Mouse (Mus musculus) right cerebral cortex, postnatal 25 days (tissue): Measurements from ENCODE around the gene Pea15a.
A peak's percentile ranks its signal among the peaks of the same experiment; 100 is the strongest.

Experiments used
- DNase-seq: peaks from one replicate; pipeline ENCODE4 v3.0.0; 2022

Pea15a gene

DNA sequence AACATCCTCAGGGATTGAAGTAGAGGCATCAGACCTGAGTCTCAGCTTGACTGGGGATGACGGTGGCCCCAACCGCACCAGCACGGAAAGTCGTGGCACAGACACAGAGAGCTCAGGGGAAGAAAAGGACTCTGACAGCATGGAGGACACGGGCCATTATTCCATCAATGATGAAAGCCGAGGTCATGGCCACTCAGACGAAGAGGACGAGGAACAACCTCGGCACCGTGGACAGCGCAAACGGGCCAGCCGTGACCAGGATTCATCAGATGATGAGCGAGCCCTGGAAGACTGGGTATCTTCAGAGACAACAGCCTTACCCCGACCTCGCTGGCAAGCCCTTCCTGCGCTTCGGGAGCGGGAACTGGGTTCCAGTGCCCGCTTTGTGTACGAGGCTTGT lies 34.2 kb downstream of the Pea15a start:
- no peak for DNase-seq

- DNase-seq, result no peak
These were observed 36.8 kb downstream of the Pea15a start for GRCm38 (mm10) chr1:172169809-172170208.

GRCm38 (mm10) chr1:172167911-172168310 lies 38.7 kb downstream of the Pea15a start:
- no peak for DNase-seq

DNA sequence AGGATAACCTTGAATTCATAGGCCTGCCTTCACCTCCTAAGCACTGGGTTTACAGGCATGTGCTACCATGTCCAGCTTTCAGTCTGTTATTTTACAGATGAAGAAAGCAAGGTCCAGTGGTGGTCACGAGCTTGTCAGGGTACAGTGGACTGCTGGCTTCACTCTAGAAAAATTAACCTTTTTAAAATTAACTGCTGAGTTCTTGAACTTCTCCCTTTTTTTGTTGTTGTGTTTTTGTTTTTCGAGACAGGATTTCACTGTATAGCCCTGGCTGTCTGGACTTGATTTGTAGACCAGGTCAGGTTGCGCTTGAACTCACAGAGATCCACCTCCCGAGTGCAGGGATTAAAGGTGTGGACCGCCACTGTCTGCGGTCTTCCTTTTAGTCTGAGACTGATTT lies 43.6 kb downstream of the Pea15a start:
- DNase-seq, result no peak

- no peak for DNase-seq
These were observed 44.6 kb downstream of the Pea15a start for GRCm38 (mm10) chr1:172162009-172162408.

GRCm38 (mm10) chr1:172160508-172160907 lies 46.1 kb downstream of the Pea15a start:
- DNase-seq, result no peak

DNA sequence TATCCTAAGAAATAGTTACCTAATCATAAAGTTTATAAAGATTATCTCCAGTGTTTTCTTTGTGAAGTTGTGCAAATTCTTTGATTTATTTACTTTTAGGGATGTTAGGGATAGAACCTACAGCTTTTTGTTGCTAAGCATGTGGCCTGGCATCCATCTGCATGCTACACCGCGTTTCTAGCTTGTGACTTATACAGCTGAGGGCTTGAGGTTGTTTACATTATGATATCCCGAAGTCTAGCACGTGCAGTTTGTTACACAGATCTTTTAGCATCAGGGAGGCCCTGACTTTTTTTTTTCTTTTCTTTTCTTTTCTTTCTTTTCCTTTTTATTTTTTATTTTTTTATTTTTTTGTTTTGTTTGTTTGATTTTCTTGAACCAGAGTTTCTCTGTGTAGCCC lies 46.6 kb downstream of the Pea15a start:
- no peak for DNase-seq

DNA sequence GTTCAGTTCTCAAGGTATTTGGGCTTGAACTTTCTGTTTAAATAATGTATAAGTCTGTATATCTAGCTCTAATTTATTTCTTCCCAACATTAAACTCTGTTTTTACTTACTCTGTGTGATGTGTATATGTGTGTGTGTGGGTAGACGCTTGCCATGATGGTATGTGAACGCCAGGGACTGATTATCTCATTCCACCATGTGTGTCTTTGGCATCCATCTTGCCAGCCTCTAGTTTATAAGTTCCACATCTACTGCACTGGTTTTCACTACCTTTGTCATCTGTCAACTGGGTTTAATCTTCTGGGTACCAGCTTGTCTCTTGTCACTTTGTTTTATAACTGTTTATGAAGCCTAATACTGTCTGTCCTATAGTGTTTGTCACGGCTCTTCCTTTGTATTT lies 51.1 kb downstream of the Pea15a start:
- DNase-seq, result no peak

DNA sequence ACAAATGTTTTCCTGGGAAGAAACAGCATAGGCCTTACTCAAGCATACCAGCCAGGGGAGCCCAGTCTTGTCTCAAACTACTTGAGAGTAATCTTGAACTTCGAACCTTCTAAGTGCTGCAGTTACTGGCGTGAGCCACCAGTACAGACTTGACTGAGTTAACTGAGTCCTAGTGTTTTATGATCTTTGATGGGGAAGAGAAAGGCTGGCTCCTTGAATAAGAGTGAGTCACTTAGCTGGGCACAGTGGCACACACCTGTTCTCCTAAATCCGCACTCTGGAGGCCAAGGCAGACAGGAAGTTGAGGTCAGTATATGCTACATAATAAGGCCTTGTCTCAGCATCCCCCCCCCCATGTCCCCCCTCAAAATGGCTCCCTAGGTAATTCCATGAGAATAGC lies 52.1 kb downstream of the Pea15a start:
- DNase-seq, result no peak

DNA sequence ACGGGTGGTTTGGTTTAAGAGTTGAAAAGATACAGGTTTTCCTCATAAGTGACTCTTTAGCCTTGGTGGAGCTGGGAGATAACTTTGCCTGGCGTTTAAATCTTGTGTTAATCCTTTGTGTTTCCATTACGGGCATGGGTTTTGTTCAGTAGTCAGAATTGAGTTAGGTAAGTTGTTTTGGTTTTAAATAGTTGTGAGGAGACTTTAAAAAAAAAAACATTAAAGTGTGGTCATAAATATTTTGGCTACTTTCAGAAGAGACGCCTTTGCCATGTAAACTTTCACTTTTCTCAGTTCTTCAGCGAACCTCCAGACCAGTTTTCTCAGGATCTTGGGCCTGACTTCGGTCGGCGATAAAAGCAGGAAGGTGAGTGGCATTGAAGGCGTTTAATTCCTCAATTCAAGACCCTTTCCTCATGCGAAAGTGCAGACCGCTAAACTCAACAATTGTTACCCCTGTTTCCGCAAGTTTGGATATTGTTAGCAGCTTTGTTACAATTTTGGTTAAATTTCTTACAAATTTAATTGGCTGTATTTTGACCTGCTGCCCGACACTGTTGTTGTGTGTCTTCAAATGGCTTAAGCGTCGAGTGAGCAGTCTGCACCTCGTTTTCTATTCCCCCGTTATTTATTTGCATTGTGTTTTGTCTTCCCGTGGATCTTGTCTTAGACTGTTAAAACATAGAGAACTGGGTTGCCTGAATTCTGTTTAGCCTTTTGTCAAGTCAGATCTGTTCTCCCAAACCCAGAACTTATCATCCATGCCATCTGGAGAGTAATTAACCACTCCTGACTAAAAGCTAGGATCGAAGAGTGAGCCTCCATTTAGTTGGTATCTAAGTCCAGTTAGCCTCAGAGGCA lies 57.4 kb downstream of the Pea15a start:
- DNase-seq, result no peak

DNA sequence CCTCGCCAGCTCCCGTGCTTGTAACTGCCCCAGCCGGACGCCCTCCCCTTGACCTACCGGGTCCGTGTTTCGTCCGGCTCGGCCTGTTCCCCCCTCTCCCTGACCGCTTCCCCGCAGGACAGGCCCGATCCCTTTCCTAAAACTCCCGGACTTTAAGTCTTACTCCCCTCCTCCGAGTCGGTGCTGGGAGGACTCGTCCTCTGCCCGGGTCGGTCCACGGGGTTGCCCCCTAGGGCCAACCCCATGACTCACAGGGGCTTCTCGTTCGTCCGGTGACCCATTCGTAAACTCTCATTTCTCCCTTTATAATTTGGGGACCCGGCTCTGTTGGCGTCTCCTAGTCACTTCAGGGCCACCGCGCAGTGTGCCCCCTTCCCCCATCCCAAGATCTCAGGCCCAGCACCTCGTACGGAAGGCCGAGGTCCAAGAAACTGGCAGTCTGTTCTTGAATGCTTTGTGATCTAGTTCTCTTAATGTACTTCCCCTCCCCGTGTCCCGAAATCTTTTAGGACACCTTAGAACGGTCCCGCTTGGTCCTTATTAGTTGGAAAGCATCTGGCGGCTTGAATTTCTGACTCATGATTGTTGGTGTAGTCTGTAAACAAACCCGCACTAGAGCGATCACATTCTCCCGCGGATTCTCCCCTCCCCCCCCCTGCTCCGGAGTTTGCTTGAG lies 58.2 kb downstream of the Pea15a start:
- peak; percentile 18 for DNase-seq

DNA sequence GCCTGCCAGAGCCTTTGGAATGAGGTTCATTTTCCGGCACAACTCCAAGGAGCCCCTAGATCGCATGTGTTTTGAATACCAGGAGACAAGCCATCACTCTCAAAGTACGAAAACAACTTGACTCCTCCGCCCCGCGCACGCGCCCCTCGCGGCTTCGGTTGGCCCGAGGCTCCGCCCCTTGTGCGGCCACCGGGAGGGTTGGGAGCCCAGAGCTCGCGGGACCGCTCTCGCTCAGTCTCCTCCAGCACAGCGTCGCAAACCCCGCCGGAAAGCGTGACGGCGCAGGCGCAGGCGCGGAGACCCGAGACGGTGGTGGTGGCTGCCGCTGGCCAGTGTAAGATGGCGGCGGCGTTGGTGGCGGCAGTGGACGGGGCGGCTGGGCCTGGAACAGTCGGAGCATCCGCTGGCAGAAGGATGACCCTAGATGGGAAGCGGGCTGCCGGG lies 58.7 kb downstream of the Pea15a start, which contains the start of gene Dcaf8:
Gene Dcaf8 (plus strand): TSS at position 250 of the 444 bp plus-strand sequence.
- DNase-seq, result peak; percentile 96
